Mouse (Mus musculus) heart, postnatal 0 days (tissue): Measurements from ENCODE around the gene Tnfaip3.

Source experiments
- CTCF ChIP-seq: IDR thresholded peaks from 2 replicates; pipeline ENCODE4 v1.5.1; 2016; ENCODE audit warnings: antibody characterized with exemption, control low read depth, low read depth
- EP300 ChIP-seq: IDR thresholded peaks from 2 replicates; pipeline ENCODE4 v1.6.1; 2016; ENCODE audit warnings: antibody characterized with exemption, low read depth

DNA sequence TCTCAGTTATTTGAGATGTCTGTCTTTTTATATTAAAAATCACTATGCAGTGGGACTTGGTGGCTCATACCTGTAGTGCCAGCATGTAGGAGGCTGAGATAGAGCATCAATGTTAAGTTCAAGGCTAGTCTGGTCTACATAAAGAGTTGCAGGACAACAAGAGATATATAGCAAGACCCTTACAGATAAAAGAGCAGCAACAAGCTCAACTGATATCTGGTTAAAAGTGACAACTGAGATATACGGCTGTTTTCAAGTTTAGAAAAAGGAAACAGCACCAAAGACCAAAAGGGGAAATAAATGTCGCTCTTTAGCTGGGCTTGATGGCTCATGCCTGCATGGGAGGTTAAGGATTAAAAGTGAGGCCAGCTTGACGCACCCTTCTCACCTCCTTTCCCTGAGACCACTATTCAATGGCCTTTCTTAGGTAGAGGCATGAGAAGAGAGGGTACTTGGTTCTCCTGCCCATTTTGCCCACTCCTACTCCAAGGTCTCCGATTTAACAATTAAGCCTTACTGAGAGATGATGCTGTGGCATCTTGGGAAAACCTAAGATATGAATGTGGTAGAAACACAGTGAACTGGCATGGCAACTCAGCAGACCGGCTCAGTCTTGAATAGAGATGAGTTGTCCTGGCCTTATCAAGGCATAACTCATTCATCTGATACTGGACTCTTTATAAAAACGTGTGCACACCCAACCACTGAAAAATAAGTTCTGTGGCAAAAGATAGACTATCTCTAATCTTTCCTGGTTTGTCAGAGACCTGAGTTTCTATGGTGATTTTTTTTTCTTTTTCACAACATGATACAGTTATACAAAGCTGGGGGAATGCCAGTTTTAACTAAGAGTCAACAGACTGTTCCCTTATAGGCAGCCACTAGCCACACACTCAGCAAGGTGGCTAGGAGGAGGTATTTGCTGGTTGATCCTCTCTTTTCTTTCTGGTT is 49.5 kb upstream of the Tnfaip3 start:
- TF ChIP-seq CTCF = no peak
- no peak for TF ChIP-seq EP300
